Mouse (Mus musculus) cerebellum, postnatal 14 days (tissue): ENCODE measurements around the gene Ttyh1.
A peak's percentile ranks its signal among the peaks of the same experiment; 100 is the strongest.

Experiments
- DNase-seq, 2 experiments: peaks; one replicate each; pipeline ENCODE4 v3.0.0; 2021; ENCODE audit warnings: mixed read lengths in 2 of 2

Gene Ttyh1

DNA sequence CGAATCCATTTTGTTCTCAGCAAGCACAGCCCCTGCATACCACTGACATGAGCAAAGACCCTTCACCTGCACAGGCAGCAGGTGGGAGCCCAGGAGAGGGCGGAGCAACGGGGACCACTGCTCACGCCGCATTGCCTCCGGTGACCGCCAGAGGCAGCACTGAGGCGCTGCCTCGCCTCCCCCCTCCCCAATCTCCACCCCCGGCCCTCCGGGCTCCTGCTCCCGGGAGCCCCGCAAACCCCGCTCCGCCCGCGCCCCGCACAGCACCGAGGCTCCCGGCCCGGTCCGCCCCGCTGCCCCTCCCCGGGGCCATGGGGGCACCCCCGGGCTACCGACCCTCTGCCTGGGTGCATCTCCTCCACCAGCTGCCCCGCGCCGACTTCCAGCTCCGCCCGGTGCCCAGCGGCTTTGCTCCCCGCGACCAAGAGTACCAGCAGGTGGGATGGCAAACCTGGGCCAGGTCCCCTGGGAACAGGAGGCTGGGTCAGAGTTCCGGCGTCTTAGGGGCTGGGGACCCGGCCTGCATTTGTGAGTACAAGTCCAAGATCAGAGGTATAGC, at the start of gene Ttyh1:
Gene Ttyh1, plus strand, starts transcription at position 65 of the 559 bp plus-strand sequence.
- peak; percentile 84 to 86 for DNase-seq

- no peak for DNase-seq
Observed at GRCm38 (mm10) chr7:4071066-4071465, 48.1 kb upstream of the Ttyh1 start.

DNA sequence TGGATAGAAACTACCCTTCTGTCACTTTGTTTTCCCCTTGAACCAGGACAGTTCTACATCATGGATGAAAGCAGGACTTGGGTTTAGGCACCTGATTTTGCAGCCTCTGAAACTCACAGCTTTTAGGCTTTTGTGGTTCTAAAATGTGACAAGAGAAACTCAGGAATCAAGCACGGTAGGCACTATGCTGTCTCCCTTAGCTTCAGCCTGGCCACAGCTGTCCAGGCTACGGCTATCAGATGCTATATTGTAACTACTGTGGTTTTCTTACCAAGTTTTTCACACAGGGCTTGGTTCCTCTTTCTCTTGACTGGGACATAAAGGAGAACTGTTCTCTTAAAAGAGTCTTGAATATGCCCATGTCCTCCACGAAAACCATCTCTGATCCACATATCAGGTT, 46.1 kb upstream of the Ttyh1 start:
- DNase-seq, result no peak

GRCm38 (mm10) chr7:4079511-4079910, 39.7 kb upstream of the Ttyh1 start:
- no peak for DNase-seq

DNA sequence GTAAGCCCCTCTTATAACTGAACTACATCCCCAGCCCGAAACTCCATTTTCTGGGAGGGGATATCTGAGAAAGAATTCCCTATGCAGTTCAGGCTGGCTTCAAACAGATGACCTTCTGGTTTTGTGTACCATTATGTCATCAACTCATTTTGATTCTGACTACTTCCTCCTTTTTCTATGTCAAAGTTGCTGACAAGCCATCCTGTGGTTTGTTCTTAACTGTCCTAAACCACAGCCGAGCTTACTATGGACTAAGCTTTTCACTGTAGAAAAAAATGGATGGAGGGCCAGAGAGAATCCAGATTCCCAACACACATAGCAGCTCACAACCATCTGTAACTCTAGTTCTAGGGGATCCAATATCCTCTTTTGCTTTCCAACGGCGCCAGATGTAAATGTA, 38.7 kb upstream of the Ttyh1 start:
- no peak for DNase-seq

GRCm38 (mm10) chr7:4081706-4082105, 37.5 kb upstream of the Ttyh1 start:
- DNase-seq, result no peak

- no peak for DNase-seq
Observed at GRCm38 (mm10) chr7:4082804-4083203, 36.4 kb upstream of the Ttyh1 start.

DNA sequence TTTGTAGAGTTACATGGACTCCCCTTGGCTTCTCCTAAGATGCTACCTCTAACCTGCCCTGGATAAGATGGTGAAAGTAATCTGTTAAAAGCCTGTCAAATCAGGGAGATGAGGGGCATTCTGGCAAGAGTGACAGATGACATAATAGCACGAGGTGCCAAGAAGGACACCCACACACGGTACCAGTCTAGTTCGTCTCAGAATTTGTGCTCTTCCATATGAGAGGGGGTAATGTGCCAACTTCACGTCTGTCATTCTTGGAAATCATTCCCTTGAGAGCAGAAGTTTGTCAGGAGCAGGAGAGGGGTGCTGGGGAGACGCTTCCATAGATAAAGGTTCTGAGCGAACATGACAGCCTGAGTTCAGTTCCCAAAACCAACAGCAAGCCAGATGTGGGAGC, 35.0 kb upstream of the Ttyh1 start:
- DNase-seq, result no peak

GRCm38 (mm10) chr7:4085562-4085961, 33.6 kb upstream of the Ttyh1 start:
- DNase-seq, result no peak

- no peak for DNase-seq
Observed at GRCm38 (mm10) chr7:4087238-4087895, 31.8 kb upstream of the Ttyh1 start.

DNA sequence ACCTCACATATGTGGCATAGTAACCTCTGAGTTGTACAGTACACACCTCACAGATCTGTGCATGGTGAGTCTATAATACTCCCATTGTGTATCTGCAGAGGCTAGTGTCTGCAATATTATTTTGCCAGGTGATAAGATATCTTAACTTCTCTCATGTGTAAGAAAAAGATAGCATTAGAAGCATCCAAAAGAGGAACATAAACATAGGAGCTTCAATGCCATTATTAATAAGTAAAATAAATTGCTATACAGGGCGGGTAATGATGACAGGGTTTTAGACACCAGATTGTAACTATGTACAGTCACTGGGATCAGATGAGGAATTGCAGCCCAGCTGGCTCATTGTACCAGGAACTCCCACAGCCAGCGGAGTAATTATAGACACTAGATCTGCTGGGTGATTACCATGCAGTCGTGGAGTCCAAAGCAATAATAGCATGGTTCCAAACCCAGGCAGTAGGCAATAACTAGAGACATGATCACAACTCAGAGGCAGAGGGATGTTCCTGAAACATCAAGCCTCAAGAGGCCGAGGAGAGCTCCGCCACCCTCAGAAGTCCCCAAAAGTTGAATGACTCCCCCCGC, 31.2 kb upstream of the Ttyh1 start:
- DNase-seq, result no peak

DNA sequence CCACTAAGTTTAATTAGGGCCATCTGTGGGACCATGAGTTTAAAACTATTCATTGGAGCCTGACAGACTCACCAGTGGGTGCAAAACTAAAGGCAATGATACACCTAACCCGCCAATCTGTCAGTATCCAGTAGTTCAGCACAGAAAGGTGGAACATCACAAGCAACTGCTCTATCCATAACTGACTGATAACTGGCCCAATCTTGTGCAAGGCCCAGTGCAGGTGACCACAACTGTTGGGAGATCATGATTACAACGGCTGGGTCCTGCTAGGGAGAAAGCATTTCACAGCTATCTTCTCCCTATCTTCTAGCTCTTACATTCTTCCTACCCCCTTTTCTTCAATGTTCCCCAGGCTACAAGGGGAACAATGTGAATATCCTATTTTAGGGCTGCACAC, 30.5 kb upstream of the Ttyh1 start:
- DNase-seq, result no peak

- DNase-seq, result no peak
Observed at GRCm38 (mm10) chr7:4091170-4091569, 28.0 kb upstream of the Ttyh1 start.

DNA sequence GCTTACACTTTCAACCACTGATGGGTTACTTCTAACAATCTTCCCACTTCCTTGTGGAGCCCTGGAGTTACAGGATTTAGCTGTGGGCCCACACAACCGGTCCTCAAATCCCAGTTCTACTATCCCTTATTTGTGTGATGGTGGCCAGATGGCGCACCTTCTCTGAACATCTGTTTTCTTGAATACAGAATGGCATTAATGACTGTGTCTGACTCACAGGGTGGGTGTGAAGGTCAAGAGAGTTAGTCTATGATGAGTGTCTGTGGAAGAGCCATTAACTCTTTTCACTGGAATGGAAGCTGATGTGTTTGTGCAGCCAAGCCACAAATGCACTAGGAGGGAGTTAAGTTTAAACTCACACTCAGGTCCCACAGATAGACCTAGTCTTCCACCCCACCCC, 20.9 kb upstream of the Ttyh1 start:
- DNase-seq, result no peak

DNA sequence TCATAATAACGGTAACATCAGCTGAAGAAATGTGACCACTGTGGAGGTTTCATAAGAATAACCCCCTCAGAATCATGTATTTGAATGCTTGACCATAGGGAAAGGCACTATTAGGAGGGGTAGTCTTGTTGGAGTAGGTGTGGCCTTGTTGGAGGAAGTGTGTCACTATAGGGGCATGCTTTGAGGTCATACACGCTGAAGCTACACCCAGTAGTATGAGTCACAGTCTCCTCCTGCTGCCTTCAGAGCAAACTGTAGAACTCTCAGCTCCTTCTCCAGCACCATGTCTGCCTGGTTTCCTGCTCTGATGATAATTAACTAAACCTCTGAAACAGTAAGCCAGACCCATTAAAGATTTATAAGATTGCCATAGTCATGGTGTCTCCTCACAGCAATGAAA, 20.4 kb upstream of the Ttyh1 start:
- no peak for DNase-seq

- no peak for DNase-seq
Observed at GRCm38 (mm10) chr7:4101144-4101543, 18.1 kb upstream of the Ttyh1 start.

DNA sequence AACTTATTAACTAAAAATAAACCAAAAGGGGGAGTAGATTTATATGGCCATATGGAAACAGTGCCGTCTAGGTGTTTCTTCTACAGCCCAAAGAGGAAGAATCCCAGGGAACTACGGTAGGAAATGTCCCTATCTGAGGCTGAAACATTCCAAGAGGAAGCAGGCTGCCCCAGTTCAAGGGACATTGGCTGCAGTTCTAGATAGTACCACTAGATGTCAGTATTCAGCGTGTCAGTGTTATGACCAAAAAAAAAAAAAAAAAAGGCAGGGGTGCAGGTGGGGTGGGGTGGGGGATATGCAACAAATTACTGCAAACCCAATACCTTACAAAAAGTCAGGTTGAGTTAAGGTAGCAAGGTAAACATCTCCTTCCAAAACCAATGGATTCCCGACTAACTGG, 15.8 kb upstream of the Ttyh1 start:
- DNase-seq, result peak; percentile 61 to 76

GRCm38 (mm10) chr7:4111766-4112165, 7.4 kb upstream of the Ttyh1 start:
- no peak for DNase-seq

DNA sequence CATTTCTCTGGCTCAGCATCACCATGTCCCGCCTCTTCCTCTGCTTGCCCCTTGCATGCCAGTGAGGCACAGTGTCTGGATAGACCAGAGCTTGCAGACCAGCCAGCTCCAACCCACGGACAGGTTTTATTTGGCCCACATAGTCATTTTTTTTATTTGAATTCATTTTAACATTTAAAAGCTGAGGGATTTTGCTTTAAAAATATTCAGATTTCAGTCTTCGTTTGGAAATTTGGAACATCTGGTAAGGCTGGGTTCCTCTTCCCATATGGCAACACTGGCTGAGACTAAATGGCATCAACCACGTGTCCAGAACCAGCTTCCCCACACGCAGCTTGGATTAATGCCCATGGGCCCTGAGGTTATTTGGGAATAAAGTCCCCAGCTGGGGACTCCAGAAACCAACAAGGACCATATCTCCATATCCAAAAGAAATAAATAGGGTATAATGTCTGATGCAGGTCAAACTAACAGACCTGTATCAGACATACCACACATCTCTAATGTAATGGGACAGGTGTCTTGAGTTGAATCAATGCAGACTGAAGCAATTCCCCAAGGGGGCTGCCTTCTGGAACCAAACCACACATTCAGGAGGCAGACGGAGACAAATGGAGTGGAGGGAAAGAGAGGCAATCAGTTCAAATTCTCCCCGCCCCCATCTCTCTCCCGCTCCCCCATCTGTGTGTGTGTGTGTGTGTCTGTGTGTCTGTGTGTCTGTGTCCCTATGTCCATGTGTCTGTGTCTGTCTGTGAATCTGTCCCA, 2.0 kb upstream of the Ttyh1 start:
- peak in 1 of 2 experiments; percentile 45 for DNase-seq

- peak; percentile 25 to 47 for DNase-seq
Observed at GRCm38 (mm10) chr7:4119976-4120921, 1.0 kb downstream of the Ttyh1 start.

DNA sequence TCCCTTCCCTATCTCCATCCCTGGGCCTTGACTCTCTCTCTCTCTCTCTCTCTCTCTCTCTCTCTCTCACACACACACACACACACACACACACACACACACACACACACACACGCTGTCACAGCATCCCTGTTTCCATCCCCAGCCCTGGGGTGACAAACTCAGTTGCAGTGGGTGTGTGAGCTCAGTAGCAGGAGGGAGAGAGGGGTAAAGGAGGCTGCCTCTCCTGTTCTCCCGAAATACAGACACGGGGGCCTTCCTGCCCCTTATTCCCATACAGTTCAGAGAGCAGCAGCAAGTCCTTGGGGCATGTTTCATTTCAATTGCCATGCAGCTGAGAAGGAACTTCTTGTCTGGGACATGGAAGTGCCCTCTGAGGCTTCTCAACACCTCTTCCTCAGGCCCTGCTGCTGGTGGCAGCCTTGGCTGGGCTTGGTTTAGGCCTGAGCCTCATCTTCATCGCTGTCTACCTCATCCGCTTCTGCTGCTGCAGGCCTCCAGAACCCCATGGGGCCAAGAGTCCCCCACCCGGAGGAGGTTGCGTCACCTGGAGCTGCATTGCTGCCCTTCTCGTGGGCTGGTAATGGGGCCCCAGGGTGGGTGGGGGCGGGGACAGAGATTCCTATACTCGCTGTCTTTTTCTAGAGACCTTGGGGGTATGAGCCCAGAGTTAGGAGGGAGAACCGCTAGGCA, 3.0 kb downstream of the Ttyh1 start:
- DNase-seq, result peak; percentile 9 to 15

DNA sequence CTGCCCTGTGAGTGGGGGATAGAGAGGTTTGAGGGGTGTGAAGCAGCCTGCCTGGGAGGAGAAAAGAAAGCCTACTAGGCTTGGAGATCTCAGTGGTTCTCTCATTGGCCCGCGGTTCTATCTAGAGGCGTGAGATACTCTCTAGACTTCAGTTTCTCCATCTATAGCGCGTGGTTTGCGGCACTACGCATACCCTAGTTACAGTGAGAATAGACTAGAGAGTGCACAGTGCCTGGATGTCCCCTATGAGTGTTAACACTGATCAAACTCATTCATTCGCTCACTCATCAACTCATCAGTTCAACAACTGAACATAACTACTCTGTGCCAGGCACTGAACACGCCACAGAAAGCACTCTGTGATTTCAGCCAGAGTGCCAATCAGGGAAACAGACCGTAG, 3.6 kb downstream of the Ttyh1 start:
- DNase-seq, result peak in 1 of 2 experiments; percentile 5
